Mouse (Mus musculus): Measurements from ENCODE around the gene Tshz2. TPM values are rescaled to one million over a fixed set of nuclear protein-coding genes. Genes with fewer than 3 reads are reported as not detected.

Gene Tshz2
- total RNA-seq, 2 experiments from 2014 or later, result 37.8 to 50.7 TPM

DNA sequence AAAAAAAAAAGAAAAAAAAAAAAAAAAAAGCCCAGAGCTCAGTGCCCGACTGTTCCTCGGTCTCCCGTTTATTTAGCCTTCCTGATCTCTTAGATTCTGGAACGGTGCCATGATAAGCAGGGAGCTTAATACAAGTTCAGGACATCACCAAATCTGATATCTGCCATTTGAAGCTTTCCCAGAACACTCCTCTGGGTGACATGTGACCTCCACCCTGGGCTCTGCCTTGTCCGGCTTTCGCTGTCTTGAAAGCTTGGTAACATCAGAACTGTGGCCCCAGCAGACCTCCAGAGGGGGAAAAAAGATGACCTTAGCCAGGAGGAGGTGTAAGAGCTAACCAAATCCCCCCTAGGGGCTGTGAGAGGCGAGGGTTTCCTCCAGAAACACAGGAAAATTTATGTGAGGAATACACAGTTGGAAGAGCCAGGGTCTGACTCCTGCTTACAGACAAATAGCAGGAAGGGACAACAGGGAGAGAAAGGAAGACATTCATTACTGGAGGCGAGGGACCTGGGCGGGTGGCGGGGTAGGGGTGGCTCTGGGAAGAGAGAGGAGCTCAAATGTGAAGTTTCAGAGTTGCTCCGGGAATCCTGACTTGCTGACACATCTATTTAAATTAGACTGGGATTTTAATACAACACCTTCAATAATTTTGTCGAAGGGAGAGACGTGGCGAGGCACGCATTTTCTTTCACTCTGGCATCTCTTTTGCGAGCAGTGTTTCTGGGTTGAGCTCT, 363.9 kb downstream of the Tshz2 start:
- no peak for DNase-seq (ENCODE audit: low spot score in 2 of 2)

DNA sequence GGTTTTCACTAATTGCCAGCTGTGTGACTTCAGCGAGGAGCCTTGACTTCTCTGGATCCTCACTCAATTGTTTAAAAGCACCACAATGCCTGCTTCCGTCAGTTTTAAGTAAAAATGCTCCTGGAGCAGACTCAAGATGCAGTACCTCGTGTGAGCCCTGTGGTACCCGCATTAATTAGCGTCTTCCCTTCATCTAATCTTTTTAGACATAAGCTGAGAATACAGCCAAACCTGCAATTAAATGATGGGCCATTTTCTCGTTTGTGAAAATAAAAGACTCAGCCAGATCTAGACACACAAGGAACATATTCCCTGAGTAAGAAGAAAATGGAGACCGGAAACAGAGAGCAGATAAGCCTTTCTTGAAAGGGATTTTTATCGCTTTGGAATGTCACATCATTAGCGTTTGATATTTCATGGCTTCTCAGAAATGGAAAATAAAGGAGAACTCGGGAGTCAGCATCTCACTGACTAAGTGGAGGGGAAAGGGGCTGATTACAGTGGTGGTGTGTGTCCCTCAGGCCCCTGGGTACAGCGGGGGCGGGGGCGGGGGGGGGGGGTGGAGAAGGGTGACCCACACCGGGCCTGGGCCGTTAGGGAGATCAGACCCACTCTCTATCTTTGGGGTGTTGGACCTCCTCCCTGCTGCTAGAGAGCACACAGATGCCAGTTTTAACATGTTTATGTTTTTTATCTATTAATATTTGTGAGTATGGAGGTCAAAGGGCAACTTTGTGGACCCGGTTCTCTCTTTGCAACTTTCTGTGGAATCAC, 364.6 kb downstream of the Tshz2 start:
- DNase-seq (ENCODE audit: low spot score in 2 of 2), result no peak

DNA sequence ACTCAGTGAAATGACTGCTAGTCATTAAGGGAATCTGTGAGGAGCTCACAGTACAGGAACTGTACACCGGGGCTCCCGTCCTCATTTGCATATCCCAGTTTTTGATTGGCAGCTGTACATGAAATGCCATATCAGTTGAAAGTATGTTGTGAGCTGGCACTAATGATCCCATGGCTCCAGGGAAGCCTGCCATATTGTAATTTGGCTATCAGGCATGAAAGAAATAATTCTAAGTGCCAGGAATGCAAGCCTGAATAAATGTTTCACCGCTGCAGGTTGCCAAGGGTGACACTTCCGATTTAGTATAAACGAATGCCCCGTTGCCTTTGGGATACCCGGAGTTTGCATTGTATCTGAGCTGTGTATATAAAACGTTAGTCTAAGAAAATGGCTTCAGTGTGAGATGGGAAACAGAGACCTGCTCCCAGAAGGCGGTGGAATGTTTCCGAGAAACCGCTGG, 366.1 kb downstream of the Tshz2 start:
- no peak for DNase-seq (ENCODE audit: low spot score in 2 of 2)

DNA sequence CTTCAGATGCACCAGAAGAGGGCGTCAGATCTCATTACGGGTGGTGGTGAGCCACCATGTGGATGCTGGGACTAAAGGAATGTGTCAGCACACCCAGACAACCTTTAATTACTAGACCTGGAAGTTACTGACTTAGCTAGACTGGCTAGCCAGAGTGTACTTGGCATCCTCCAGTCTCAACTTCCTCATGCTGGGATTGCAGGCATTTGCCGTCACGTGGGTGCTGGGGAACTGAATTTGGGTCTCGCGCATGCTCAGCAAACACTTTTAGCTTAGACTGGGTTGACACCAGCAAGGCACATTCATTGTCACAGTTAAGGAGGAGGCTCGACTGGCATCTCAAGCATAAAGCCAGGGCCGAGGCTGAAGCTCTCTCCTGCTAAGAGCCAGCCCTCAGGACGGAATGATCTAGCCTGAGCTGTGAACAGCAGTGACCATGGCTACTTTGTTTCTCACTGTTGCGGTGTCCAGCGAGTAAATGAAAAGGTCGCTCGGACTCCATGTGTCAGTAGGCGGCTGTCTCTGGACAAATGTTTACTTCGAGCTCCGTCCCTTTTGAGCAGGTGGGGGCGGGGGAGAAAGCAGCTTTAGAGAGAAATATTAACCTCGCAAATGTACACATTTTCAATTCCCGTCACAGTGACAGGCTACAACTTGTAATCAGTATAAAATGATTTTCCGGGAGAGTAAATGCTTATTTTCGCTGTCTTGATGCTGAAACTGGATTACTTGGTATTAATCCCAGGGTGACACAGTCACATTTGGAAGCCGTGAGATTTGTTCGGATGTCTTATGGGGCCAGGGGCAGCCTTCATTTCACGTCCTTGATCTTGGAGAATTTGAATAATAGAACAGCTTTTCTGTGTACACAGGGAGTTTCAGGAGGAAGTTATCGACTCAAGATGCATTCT, 370.0 kb downstream of the Tshz2 start:
- DNase-seq (ENCODE audit: low spot score in 2 of 2), result no peak

DNA sequence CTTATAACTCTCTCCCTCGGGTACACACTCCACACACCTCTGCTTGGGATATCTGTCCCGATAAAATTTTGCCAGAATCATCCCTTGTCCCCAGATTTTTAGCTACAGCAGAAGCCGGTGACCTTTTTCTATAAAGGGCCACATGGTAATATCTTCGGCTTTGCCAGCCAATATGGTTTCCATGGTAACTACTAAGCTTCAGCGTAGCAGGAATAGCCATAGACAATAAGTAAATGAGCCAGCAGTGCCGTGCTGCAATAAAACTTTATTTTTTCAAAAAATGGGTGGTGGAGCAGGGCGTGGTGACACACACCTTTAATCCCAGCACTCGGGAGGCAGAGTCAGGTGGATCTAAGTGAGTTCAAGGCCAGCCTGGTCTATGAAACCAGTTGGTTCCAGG, 370.9 kb downstream of the Tshz2 start:
- DNase-seq (ENCODE audit: low spot score in 2 of 2), result no peak

DNA sequence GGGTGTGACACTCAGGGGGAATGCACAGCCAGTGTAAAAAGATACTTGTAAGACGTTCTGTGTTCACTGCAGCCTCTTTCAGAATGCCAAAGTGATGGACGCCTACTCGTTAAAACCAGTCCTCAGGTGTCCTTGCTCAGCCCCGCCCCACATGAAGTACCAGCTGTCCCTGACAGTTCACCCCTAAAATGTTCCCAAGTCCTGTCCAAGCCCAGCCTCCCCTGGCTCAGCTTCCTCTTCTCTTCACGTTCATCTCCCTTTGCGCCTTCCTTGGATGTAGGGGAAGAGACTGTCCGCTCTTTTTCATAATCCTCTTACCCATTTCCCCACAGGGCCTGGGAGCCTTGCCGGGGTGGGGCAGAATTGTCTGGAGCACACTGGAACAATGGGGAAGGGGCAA, 374.0 kb downstream of the Tshz2 start:
- DNase-seq (ENCODE audit: low spot score in 2 of 2), result no peak

DNA sequence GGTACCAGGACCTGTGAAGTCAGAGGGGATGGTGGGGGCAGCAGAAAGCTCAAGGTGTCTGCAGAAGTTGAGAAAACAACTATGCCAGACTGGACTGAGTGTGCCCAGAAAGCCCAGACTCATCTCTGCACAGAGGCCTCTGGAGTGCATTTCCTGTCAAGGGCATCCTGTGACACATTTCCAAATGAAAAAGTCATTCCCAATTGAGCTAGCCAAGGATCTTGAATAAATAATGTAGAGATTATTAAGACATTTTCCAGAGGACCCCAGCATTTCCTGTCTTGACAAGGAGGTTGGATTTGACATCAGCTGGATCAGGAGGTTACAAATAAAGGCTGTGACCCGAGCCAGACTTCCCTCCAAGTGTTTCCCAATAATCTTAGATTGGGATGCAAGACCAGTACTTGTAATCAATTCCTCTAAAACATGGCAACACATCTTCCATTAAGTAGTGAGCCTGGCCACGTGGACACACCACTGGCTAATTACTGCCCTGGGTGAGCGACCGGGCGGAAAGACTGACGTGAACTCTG, 374.7 kb downstream of the Tshz2 start:
- DNase-seq (ENCODE audit: low spot score in 2 of 2), result no peak

DNA sequence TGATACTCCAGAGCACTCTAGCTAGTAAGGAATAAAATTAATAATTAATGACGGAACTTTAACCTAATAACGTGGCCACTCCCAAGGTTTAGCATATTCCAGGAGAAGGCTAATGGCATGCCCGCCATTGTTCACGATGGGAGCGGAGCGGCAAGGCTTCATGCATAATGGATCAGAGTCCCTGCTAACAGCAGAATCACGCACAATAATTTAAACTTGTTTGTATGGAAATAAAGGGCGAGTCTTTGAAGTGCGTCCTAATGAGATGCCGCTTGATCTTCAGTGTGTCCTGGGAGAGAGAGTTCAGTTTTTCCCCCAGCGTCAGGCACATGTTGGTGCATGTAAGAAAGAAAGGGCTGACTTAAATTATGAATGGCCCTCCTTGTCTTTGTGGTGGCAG, 376.9 kb downstream of the Tshz2 start:
- DNase-seq (ENCODE audit: low spot score in 2 of 2), result no peak

DNA sequence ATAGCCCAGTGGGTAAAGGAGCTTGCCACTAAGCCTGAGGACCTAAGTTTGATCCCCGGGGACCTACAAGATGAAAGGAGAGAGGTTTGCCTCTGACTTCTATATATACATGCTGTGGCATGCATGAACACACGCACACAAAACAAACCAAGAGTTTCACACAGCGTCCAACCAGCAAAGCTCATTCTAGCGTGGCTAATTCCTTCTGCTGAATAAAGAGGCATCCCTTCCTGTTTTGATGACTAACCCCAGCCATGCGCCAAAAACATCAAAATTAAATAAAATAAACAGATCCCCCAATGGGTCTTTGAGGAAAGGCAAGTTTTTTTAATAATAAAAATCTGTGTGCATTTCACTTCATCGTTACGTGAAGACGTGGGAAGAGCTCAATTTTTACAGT, 379.0 kb downstream of the Tshz2 start:
- no peak for DNase-seq (ENCODE audit: low spot score in 2 of 2)

DNA sequence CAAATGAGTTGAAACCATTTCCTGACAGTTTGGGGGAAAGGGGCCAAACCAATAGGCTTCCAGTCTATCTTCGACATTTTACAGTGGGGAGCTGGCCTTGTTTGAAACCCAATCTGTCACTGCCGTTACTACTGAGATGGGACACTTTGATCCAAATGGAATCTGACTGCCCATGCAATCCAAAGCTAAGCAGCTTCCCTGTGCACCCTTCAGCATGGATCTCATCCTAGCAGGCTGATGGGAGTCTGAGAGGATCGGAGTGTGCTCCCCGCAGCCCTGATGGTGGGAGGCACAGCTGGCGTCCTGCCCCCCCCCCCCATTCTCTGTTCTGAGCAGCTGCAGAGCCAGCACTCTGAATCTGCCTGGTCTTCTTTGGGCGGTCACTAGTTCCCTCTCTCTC, 384.5 kb downstream of the Tshz2 start:
- no peak for DNase-seq (ENCODE audit: low spot score in 2 of 2)

DNA sequence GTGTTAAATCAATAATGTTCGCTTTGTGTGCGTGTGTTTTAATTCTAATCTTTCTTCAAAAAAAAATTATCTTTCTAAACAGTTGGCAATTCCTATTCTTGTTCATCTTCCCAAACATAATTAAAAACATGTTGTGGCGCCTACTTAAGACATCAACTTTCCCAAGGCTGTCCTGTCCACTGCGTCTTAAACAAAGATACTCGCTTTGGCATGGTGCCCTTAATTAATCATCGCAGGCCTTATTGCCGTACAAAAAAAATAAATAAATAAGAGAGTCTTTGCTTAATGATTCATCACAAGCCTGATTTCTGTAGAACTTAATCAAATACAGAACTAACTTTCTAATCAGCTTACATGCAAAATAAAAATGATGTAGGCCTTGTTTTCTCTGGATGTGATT, 385.1 kb downstream of the Tshz2 start:
- no peak for DNase-seq (ENCODE audit: low spot score in 2 of 2)

DNA sequence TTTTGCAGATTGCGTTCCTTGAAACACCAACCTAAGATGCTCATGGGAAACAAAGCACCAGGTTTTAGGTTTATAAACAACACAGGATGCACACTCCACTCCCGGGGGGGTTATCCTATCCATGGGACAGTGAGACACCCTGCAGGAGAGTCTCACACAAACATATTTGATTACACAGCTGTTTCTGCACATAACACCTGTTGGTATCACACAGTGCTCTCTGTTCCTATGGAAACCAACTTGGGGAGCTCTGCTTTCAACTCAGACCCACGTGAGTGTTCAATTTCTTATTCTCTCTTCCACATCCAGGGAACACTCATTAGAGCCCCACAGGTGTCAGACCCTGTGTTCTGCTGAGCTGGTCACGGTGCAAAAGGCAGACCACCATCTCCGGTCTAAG, 390.1 kb downstream of the Tshz2 start:
- no peak for DNase-seq (ENCODE audit: low spot score in 2 of 2)

DNA sequence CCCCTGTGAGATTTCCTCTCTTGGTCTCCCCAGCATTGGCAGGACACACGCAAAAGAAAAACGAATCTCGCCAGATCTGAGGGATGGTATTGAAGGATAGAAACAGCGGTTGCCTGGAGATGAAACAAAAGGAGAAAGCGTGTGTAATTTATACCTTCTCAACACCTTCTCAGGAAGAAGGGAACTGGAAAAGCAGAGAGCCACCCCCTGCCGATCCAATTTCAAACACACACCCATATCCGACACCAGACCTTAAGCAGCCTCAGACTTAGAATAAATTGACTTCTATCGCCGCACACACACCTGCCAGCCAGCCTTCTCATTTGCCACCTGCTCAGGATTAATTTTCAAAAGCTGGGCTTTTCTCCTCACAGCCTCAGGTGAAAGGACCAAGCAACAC, 390.9 kb downstream of the Tshz2 start:
- no peak for DNase-seq (ENCODE audit: low spot score in 2 of 2)

DNA sequence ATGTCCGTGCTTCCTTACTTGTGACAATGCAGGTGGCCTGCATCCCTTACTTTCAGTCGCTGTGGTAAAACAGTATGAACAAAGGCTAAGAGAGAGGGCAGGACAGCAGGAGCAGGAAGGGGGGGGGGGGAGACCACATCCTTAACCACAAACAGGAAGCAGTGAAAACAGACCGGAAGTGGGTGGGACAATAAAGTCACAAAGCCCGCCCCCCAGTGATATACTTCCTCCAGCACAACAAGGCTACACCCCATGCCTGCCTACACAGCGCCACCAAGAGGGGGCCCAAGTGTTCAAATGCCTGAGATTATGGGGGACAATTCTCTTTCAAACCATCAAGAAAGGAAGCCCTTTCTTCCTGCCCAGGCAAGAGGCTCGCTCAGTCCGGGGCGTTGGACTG, 392.1 kb downstream of the Tshz2 start:
- no peak for DNase-seq (ENCODE audit: low spot score in 2 of 2)

DNA sequence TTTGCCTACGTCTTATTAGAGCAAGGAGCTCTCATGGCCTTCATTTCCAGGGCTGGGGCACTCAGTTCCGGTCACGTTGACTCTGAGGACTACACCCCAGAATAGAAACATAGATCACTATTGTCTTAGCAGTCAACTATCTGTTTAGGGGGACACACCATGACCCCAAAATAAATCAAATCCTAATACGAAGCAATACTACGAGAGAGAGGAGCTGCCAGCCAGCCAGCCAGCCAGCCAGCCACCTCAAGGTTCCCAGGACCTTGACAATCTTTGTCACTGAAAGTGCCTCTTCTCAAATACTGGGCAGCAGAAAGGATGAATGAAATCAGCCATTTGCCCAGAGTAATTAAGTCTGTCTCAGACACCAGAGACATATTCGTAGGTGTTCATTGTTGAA, 393.1 kb downstream of the Tshz2 start:
- DNase-seq (ENCODE audit: low spot score in 2 of 2), result no peak

DNA sequence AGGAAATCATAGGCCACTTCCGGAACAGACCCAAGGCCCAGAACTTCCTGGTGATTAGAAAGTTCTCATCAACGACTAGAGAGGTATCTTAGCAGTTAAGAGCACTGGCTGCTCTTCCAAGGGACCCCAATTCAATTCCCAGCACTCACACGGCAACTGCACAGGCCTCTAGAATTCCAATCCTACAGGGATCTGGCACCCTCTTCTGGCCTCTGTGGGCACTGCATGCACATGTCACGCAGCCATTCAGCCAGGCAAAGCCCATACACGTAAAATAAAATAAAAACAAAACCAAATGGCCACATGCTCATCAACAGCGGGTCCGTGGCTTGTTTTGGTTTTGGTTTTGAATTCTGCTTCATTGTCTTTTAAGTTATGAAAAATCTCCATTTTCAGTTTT, 395.0 kb downstream of the Tshz2 start:
- peak in 1 of 2 experiments; percentile 31 for DNase-seq (ENCODE audit: low spot score in 2 of 2)

DNA sequence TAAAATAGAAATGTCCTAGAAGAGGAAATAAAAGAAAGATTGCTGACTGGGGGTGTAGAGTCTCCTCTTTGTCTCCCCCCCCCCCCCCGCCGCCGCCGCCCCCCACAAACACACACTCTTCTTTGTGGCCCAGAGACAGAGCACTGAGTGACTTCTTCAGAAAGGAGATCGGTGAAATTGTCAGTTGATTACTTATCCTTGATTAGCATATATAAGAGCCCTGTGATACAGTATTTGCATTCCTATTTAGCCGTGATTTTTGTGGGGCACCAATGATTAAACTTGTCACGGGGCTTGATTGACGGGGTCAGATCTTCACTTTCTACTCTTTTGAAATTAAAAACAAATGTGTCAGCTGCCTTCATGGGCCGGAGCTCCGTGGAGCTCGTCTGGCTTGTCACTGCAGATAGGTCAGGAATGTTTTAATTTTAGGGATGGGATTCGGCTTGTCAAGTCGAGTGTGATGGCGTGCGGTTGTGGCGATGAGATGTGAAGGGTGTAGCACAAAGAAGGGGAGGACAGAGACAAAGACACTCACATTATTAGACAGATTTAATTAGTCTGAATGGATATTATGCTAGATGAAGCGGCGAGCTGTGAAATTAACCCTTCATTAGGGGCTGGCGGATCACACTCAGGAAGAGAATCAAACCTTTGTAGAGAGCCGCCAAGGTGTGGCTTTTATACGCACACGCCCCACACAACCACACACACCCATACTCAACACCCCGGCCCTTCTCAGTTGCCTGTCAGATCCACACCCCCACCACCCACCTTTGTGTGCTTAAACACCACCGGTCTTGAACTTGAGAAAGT, 395.9 kb downstream of the Tshz2 start:
- no peak for DNase-seq (ENCODE audit: low spot score in 2 of 2)

DNA sequence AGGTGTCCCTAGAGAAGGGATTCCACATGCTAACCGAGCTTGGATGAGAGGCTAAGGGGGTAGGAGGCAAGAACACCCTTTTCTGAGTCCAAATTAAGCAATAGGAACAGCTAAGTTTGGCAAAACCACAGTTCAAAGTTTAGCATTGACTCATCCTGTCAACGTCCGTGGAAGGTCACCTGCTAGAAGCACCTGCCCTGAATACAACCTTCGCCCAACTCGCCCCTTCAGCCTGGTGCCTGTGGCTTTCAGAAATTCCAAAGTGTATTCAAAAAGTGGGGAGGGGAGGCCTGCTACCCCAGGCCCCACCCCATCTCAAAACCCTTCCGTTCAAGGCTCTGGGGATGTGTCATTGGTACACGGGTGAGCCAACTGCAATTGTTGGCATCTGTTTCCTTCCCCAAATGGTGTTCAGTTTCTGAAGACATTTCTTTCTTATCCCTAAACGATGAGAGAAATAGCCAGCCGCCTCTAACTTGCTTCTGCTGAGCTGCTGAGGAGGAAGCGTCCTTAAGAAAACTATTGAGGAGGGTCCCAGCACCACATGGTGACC, 396.6 kb downstream of the Tshz2 start:
- no peak for DNase-seq (ENCODE audit: low spot score in 2 of 2)

DNA sequence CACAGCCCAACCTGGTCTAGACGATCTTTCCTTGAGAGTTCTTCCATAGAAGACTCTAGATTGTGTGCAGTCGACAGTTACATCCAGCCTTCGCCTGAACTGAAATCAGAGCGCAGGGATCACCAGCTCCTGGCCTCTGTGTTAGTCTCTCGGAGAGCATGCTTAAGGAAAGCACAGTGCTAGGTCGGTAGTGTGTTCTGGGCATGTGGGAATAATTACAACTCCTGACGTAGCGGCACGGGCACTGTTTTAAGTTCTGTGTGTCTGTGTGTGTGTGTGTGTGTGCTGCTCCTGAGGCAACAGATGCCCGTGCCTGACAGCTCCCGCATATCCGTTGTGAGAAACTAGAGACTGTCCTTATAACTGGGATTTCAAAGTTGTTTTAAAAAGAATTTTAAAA, 398.4 kb downstream of the Tshz2 start:
- no peak for DNase-seq (ENCODE audit: low spot score in 2 of 2)

DNA sequence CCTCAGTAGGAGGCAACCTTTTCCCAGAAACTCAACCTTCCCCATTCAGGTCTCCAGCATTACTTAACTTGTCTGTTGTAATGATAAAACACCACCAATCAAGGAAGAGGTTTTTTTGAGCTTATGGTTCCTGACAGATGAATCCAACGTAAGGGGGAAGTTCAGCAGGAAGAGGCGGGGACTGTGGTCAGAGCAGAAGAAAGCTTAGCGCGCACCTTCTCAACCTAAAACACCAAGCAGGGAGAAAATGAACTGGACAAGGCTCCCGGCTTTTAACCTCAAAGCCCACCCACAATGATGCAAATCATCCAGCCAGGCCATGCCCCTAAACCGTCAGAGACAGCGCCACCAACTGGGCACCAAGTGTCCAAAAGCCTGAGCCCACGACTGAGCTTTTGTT, 399.1 kb downstream of the Tshz2 start:
- no peak for DNase-seq (ENCODE audit: low spot score in 2 of 2)

Data from adrenal gland, adult 18-20 months (tissue).